Mouse (Mus musculus) colon, adult 2 months (tissue): ENCODE measurements around the gene Dhrs3. TPM values are rescaled to one million over a fixed set of nuclear protein-coding genes. Genes with fewer than 3 reads are reported as not detected.

Experiments used
- polyA plus RNA-seq: library from polyadenylated mRNA; depleted of rRNA; stranded (reverse); fragments of >200 nt; gene quantifications from 2 replicates; pipeline ENCODE4 v1.2.3, GENCODE M21; 2012; rRNA removed

Gene Dhrs3
- polyA plus RNA-seq, result 59.8 and 79.8 TPM in 2 replicates

DNA sequence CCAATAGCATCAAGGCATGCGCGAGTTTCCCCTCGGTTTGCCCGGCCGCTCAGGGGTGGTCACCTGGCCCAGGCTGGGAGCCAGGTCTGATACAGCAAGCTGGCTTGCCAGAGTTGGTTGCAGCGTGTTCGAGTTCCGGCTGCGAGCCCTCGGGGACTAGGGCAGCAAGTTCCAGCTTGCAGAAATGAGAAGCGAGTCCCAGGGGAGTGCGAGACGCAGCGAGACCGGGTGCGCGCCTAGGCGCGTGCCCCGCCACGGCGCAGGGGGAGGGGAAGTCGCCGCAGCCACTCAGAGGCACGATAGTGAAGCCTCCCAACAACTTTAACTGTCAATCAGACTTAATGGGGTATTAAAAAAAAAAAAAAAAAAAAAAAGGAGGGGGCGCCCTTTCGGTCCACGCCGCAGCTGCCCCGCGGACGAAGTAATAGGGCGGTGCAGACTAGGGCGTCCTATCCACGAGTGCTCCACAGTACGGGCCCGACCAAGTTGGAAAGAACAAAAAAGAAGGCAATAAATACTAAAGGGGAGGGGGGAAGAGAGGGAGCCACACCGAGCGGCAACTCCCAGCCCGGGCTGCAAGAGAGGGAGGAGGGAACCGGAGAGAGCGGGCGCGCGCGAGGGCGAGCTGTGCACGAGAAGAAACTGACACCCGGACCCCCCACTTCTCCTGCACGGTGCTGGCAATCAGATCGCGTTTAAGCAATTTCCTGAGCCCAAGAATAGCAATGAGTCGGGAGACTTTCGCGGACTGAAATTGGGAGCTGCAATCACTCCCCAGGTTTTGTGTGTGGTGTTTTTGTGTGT is at the start of gene Dhrs3:
Dhrs3 (plus strand) TSS at position 695 of the 804 bp plus-strand sequence.

Other genes with a start within 250 kb of the Dhrs3 start
- gene Gm436, start 206.5 kb upstream of the Dhrs3 start, polyA plus RNA-seq, result not detected in 2 replicates
- gene Gm13178, start 171.4 kb upstream of the Dhrs3 start, polyA plus RNA-seq, result not detected in 2 replicates
- gene Gm438, start 106.2 kb upstream of the Dhrs3 start, polyA plus RNA-seq, result not detected in 2 replicates